Mouse (Mus musculus) testis, adult 2 months (tissue): ENCODE results near the gene Samd7.

Experiments
- CTCF ChIP-seq: fragments of 200-500 bp; IDR thresholded peaks from 2 replicates; pipeline ENCODE4 v1.5.1; 2012; ENCODE audit warnings: low read depth, mild to moderate bottlenecking, inconsistent platforms, low read length, moderate library complexity; ENCODE audit not compliant: control insufficient read depth, insufficient read depth, insufficient replicate concordance
- POLR2A ChIP-seq: fragments of 200-500 bp; IDR thresholded peaks from 2 replicates; pipeline ENCODE4 v1.6.1; 2012; ENCODE audit warnings: low read depth, mild to moderate bottlenecking, inconsistent platforms, low read length, moderate library complexity; ENCODE audit not compliant: control insufficient read depth

DNA sequence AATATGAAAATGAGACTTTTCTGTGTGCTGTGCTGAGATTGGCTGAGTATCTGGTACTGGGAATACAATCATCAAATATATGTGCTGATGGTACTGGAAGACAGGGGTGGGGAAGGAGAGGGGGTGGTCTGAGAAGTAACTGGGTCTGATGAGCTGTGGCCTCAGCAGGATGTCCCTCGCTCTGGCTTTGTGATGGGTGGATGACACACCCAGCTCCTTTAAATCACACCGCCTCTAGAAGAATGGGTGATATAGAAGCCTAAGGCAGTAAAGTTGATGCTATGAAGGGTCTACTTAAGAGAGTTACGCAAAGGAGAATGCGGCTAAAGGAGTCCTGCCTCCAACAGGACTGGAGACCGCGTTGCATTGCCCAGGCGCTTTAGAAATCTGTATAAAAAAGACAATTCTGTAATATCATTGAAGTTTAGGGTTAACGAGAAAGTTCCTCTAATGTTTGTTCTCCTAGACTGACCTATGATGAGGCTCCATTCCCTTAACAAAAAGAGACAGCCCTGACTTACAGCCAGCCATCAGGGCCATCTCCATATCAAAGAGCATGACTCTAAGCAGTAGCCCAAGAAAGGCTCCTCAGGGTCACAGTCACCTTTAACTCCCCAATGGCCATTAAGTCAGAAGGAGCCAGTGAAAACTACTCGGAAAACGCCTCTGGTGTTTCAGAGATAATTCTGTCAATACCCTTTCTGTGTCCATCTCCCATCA, 21.8 kb upstream of the Samd7 start:
- TF ChIP-seq POLR2A = no peak
- TF ChIP-seq CTCF = no peak
